Mouse (Mus musculus) liver, embryonic 13.5 days (tissue): ENCODE results near the gene Rln1. TPM values are rescaled to one million over a fixed set of nuclear protein-coding genes. Genes with fewer than 3 reads are reported as not detected.

ENCODE experiments used
- ATAC-seq: fragments of 200-750 bp; cut with Nextera tagmentation; 2 replicates; pipeline ENCODE4 v1.8.0; 2017; ENCODE audit warnings: low read depth, mild to moderate bottlenecking, moderate number of reproducible peaks, moderate library complexity
- DNase-seq: peaks from one replicate; pipeline ENCODE4 v3.0.0; 2022
- H3K27ac ChIP-seq: fragments of 300-500 bp; sonication (generic); 2 replicates; pipeline ENCODE4 v1.5.1; 2015; ENCODE audit warnings: moderate library complexity, mild to moderate bottlenecking, inconsistent platforms
- H3K27me3 ChIP-seq: fragments of 300-500 bp; sonication (generic); 2 replicates; pipeline ENCODE4 v1.6.1; 2015; ENCODE audit warnings: mild to moderate bottlenecking, inconsistent platforms
- H3K36me3 ChIP-seq: fragments of 300-500 bp; sonication (generic); 2 replicates; pipeline ENCODE4 v1.6.1; 2015; ENCODE audit warnings: mild to moderate bottlenecking, inconsistent platforms
- H3K4me1 ChIP-seq: fragments of 300-500 bp; sonication (generic); replicated peaks from 2 replicates; pipeline ENCODE4 v1.6.1; 2015; ENCODE audit warnings: inconsistent platforms
- H3K4me2 ChIP-seq: fragments of 300-500 bp; sonication (generic); 2 replicates; pipeline ENCODE4 v1.6.1; 2015; ENCODE audit warnings: inconsistent platforms, mild to moderate bottlenecking, moderate library complexity
- H3K4me3 ChIP-seq: fragments of 300-500 bp; sonication (generic); replicated peaks from 2 replicates; pipeline ENCODE4 v1.5.1; 2015; ENCODE audit warnings: mild to moderate bottlenecking, inconsistent platforms
- H3K9ac ChIP-seq: fragments of 300-500 bp; sonication (generic); 2 replicates; pipeline ENCODE4 v1.6.1; 2015; ENCODE audit warnings: mild to moderate bottlenecking, inconsistent platforms
- H3K9me3 ChIP-seq: fragments of 300-500 bp; sonication (generic); replicated peaks from 2 replicates; pipeline ENCODE4 v1.6.1; 2016; ENCODE audit warnings: inconsistent platforms
- WGBS: fragments of 180-500 bp; shearing (Covaris S2); methylation state at CpG from one replicate; pipeline ENCODE4 v1.1.7; 2015; ENCODE audit not compliant: insufficient replicate concordance; 5-methylcytosine and 5-hydroxymethylcytosine counted together
- polyA plus RNA-seq: library from polyadenylated mRNA; unstranded; fragments of >200 nt; fragmentation: Nextera tagmentation; extraction: Ambion mirVana; gene quantifications from 2 replicates; pipeline ENCODE4 v1.2.1, GENCODE M21; 2015

The Rln1 gene
- polyA plus RNA-seq, 1 experiment from 2014 or later: not detected

DNA sequence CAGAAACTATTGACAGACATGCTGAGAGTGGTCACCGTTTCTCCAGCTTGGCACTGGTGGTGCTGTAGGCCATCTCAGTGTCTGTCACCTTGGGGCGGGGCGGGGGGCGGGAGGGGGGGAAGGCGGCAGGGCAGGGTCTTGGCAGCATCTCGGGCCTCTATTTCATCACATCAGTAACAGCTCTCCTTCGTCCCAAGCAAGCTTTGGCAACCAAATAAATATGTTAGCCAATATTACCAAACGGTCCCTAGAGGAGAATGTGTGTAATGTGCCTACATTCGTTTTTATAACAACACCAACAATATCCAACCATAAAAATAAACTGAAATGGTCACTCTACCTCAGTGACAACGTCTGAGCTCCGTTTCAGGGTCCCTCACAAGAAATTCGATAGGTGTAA is 35.6 kb upstream of the Rln1 start:
- H3K4me2 ChIP-seq: no peak overlapping the region
- DNase-seq (no peak), ATAC-seq (no peak)
- no peaks in the 10 kb centered on the region for H3K36me3 ChIP-seq
- H3K4me3 ChIP-seq: no peak overlapping the region
- no peaks in the 10 kb centered on the region for H3K9me3 ChIP-seq
- 57% methylated on average over 12 of the region's 12 CpGs for WGBS
- H3K27ac ChIP-seq: no peak overlapping the region
- H3K27me3 ChIP-seq: no peaks in the 10 kb centered on the region
- peaks cover 42% of the 10 kb centered on the region for H3K4me1 ChIP-seq
- H3K9ac ChIP-seq: no peak overlapping the region

DNA sequence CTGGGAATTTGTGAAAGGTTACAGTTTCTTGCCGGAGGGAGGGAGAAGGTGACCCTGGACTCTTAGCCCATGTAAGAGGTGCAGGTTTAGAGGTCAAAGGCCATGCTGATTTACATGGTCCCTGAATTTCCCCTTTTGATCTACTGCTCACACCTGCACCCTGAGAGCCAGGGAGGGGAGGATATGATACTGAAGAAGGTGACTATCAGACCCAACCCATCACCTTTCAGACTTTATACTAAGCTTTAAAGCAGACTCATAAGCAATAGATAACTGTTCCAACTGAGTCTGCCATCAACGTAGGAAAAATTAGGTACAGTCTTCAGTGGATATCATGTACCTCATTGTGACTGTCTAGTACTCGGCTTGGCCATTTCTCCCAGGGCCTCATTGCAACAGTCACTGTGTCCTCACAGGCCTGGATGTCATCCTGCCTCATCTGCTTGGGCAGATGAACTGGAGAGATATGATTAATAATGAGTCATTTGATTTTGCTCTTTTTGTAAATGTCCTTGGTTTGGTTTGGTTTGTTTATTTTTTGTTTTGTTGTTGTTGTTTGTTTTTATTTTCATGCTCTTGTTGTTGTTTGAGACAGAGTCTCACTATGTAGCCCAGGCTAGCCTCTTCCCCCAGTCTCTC is 34.3 kb upstream of the Rln1 start:
- no peaks in the 10 kb centered on the region for H3K36me3 ChIP-seq
- DNase-seq (no peak), ATAC-seq (no peak)
- H3K27ac ChIP-seq: no peak overlapping the region
- H3K4me1 ChIP-seq: peaks cover 45% of the 10 kb centered on the region
- H3K27me3 ChIP-seq: no peaks in the 10 kb centered on the region
- H3K4me3 ChIP-seq: no peak overlapping the region
- WGBS: 48% methylated on average over 3 of the region's 3 CpGs
- no peak overlapping the region for H3K9ac ChIP-seq
- no peak overlapping the region for H3K4me2 ChIP-seq
- H3K9me3 ChIP-seq: no peaks in the 10 kb centered on the region

DNA sequence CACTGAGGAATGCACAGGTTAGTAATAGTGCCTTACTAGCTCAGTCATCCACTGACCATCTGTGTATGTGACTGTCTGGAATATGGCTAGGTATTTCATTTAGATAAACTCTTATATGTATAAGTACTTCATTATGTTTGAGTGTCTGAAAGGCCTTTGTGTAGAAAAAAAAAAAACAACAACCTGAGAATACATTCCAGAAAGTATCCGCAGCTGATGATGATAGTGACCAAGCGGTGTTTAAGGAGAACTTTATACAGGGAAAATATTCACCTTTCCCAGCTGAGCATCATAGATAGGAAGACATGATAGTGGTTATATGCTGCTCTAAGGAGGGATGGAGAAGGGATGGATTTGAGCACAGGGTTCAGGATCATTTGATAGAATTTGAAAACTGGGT is 33.6 kb upstream of the Rln1 start:
- Histone ChIP-seq H3K9ac (no peak overlapping the region), H3K4me1 (peaks cover 45% of the 10 kb centered on the region), H3K9me3 (no peaks in the 10 kb centered on the region), H3K4me3 (no peak overlapping the region), H3K27ac (no peak overlapping the region), H3K27me3 (no peaks in the 10 kb centered on the region), H3K36me3 (no peaks in the 10 kb centered on the region), H3K4me2 (peak overlapping the region; percentile 95; the same call in 1 of the 2 replicates)
- WGBS: 74% methylated on average over 2 of the region's 2 CpGs
- no peak for ATAC-seq
- DNase-seq: no peak

DNA sequence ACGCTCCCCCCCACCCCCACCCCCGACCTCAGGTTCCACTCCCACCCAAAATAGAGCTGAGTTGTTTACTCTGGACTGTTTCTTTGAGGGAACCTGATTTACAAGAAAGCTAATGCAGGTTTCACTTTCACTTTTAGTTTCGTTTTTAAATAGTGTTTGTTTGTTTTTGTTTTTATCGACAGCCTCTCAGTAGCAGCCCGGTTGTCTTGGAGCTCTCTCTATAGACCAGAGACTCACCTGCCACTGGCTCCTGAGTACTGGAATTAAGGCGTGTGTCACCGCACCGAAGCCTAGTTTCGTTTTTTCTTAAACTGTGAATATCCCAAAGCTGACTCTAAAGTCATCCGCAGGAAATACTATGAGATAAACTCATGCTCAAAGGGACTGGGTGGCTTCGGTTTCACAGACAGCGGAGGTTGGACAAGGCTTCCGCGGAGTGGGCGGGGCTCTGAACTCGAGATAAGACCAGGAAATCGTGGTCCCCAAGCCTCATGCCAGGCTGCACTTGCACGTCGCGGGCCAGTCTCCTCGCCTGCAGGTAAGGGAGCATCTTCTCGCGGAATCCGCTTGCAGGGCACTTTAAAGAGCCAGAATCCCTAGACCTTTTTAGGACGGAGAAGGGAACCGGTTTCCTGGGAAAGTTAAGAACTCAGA is 32.6 kb upstream of the Rln1 start, which contains the start of the genes Plgrkt and Cd274:
Plgrkt (minus strand) TSS at position 422 of the 654 bp plus-strand sequence.
Cd274 (plus strand) TSS at position 487 of the 654 bp plus-strand sequence.
- Histone ChIP-seq H3K4me2 (peak within 1 kb of the TSS; percentile 95), H3K4me1 (peaks cover 45% of the 10 kb centered on the region), H3K27ac (peak within 1 kb of the TSS; percentile 83), H3K9me3 (no peaks in the 10 kb centered on the region), H3K4me3 (peak within 1 kb of the TSS; percentile 70), H3K9ac (peak within 1 kb of the TSS; percentile 77), H3K36me3 (no peaks in the 10 kb centered on the region), H3K27me3 (no peaks in the 10 kb centered on the region)
- under 1% methylated on average over 26 of the region's 26 CpGs for WGBS
- DNase-seq: peak; percentile 85
- ATAC-seq: peak; percentile 93

DNA sequence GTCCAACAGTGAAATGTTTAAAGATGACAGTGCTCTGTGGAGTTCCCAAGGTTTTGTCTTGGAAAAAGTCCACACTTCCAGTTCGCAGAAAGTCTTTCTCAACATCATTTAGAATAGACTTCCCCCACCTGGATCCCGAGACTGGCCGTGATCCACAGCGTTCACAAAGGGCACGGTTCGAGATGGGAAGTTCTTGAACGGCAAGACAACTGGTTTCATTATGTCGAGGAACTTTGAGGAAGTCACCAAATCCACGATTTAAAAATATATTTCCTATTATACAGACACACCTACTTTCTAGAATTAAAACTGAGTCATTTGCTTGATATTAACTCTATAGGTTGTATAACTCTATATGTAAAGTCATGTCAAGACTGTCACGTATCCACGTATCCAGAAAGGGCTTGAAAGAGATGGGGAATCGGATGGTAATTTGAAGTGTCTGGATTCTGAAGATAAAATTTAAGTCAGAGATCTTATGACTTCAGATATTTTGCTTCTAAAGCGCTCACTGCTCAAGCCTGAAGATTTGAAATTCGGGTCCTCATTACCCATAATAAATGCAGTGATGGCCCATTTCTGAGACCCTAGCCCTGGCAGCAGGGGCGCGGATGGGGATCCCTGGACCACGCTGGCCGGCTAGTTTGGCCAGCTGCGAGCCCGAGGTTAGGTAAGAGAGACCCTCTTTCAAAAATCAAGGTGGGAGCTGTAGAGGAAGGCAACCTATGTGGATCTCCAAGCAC is 31.9 kb upstream of the Rln1 start:
- peak overlapping the region; percentile 83 for H3K27ac ChIP-seq
- H3K9me3 ChIP-seq: no peaks in the 10 kb centered on the region
- peak overlapping the region; percentile 95 for H3K4me2 ChIP-seq
- peak overlapping the region; percentile 70 for H3K4me3 ChIP-seq
- DNase-seq (no peak), ATAC-seq (no peak)
- no peaks in the 10 kb centered on the region for H3K27me3 ChIP-seq
- peaks cover 41% of the 10 kb centered on the region for H3K4me1 ChIP-seq
- H3K36me3 ChIP-seq: no peaks in the 10 kb centered on the region
- 18% methylated on average over 20 of the region's 20 CpGs for WGBS
- peak overlapping the region; percentile 77 for H3K9ac ChIP-seq

DNA sequence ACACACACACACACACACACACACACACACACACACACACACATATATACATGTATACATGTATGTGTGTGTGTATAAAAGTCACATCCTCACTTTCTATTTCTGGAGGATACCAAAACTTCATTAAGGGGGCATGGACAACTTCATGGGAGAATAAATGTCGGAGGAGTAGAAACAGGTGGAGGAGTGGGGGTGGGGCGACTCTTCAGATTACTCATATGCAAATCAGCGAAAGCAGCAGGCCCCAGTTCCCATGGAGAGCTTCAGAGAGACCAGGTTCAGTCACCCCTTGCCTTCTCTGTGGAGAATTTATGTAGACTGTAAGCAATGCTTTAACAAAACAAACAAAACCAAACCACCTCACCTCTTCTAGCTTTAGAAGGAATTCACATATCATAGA is 30.6 kb upstream of the Rln1 start:
- DNase-seq (no peak), ATAC-seq (no peak)
- Histone ChIP-seq H3K36me3 (no peaks in the 10 kb centered on the region), H3K9me3 (no peaks in the 10 kb centered on the region), H3K27ac (no peak overlapping the region), H3K4me1 (peaks cover 52% of the 10 kb centered on the region), H3K4me3 (no peak overlapping the region), H3K4me2 (no peak overlapping the region), H3K27me3 (no peaks in the 10 kb centered on the region), H3K9ac (no peak overlapping the region)
- 62% methylated on average over 3 of the region's 3 CpGs for WGBS

DNA sequence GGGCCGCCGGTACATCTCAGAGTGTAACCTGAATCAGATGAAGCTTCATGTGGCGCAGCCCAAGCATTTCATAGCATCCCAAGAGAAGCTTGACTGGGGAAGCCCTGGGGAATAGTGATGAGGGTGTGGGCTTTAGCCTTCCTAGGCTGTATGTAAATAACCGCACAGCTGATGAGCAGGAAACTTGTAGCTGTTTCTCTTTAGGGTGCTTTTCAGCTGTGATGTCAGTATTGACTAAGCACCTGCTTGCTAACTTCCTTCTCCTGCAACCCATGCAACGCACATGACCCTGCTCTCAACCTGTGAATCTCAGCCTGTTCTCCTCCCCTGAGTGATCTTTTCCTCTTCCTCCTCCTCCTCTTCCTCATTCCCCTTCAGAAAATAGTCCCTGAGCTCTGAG is 29.6 kb upstream of the Rln1 start:
- Histone ChIP-seq H3K27me3 (no peaks in the 10 kb centered on the region), H3K27ac (no peak overlapping the region), H3K9me3 (no peaks in the 10 kb centered on the region), H3K9ac (no peak overlapping the region), H3K4me3 (no peak overlapping the region), H3K4me1 (peaks cover 57% of the 10 kb centered on the region), H3K4me2 (no peak overlapping the region), H3K36me3 (no peaks in the 10 kb centered on the region)
- DNase-seq: no peak
- ATAC-seq: no peak
- WGBS: 74% methylated on average over 5 of the region's 5 CpGs

DNA sequence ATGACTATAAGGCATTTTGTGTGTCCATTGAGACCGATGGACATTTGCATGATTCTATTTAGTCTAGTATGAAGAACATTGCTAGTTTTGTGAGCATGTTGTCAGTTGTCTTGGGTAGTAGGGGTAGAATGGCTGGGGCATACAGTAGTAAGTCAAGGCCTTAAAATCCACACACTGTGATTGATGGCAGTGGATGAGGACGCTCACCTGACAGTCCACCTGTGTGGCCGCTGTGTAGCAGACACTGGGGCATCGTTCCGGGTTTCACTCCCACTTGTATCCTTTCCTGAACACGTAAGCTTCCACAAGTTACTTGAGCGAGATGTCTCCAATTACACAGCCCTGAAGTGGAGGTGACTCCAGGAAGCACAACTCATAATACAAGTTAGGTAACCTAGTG is 29.1 kb upstream of the Rln1 start:
- Histone ChIP-seq H3K4me2 (no peak overlapping the region), H3K9ac (no peak overlapping the region), H3K4me3 (no peak overlapping the region), H3K27ac (no peak overlapping the region), H3K27me3 (no peaks in the 10 kb centered on the region), H3K36me3 (0 out of 2 replicates have a peak, but pooled peaks cover 4% of the 10 kb centered on the region), H3K9me3 (no peaks in the 10 kb centered on the region), H3K4me1 (peaks cover 54% of the 10 kb centered on the region)
- DNase-seq (no peak), ATAC-seq (no peak)
- WGBS: 85% methylated on average over 7 of the region's 7 CpGs

DNA sequence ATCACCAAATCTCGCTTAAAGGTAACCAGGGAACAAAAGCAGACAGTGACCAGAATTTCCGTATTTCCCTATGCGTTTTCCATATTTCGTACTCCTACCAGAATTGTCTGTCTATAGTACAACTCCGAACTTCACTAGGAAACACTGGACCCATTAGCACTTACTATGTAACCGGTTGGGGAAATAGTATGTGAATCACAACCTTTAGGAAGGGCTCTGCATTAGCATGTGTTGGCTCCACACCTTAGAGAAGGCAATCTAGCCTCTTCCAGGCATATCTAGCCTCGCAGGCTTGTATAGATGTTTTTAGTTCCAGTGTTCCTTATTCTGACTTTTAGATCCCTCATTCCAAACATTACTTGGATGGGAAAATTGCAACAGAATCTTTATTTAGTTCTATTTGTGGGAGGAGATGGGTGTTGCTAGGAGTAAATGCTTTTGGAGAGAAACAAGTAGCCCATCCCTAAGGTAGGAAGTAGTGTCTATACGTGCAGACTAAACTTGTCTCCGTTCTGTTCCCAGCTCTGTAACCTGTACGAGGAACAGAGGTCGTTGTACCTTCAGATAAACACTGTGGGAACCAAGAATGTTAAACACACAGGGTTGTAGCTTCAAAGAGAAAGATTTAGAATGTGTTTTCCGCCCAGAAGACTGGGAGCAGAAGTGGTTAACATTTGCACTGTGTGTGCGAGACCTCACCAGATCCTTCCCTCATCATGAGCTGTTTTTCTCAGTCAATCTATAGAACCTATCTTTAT is 27.9 kb upstream of the Rln1 start:
- Histone ChIP-seq H3K4me3 (peak overlapping the region; percentile 74), H3K36me3 (0 out of 2 replicates have a peak, but pooled peaks cover 8% of the 10 kb centered on the region), H3K9me3 (no peaks in the 10 kb centered on the region), H3K4me1 (peaks cover 42% of the 10 kb centered on the region), H3K27ac (no peak overlapping the region), H3K27me3 (no peaks in the 10 kb centered on the region), H3K9ac (peak overlapping the region; percentile 55; the same call in 1 of the 2 replicates), H3K4me2 (peak overlapping the region; percentile 89)
- ATAC-seq: no peak
- 36% methylated on average over 13 of the region's 13 CpGs for WGBS
- no peak for DNase-seq

DNA sequence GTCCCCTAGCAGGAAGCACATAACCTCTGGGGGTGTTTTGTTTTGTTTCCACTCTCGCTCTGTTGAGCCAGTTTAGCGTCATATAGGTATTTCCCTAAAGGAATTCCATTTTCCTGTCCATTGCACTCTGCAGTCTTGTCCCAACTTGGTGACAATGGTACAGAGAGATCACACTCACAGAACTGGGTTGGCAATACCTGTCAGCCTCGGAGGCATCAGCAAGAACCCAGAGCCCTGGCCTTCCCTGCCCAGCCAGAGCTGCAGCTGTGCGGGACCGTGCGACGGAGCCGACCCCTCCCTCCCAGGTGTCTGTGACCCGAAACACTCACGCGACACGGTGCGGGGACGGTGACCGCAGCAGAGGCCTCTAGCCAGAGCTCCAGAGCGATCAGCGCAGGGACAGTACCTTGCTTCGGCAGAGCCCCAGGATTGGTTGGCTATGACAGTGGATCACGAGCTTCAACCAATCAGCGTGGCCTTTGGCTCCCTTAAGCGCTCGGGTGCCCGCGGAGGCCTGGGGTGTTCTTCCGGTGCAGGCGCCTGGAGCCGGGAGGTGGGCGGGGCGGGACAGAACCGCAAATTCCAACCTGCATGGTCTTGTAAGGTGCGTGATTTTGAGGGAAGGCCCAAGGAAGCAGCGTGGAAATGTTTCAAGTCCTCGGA is 27.1 kb upstream of the Rln1 start:
- 0 out of 2 replicates have a peak, but pooled peaks cover 8% of the 10 kb centered on the region for H3K36me3 ChIP-seq
- peak; percentile 89 for DNase-seq
- H3K27ac ChIP-seq: peak overlapping the region; percentile 71; the same call in 1 of the 2 replicates
- H3K4me3 ChIP-seq: peak overlapping the region; percentile 74
- peak overlapping the region; percentile 89 for H3K4me2 ChIP-seq
- peaks cover 39% of the 10 kb centered on the region for H3K4me1 ChIP-seq
- no peaks in the 10 kb centered on the region for H3K9me3 ChIP-seq
- 2% methylated on average over 33 of the region's 33 CpGs for WGBS
- no peaks in the 10 kb centered on the region for H3K27me3 ChIP-seq
- peak overlapping the region; percentile 82 for H3K9ac ChIP-seq
- peak; percentile 100 for ATAC-seq
